Comparison of ENCODE assay signal across 22 mouse cellular contexts in genomic region chr19:43776561-43776960, GRCm38 (mm10). TPM values are rescaled to one million over a fixed set of nuclear protein-coding genes. Genes with fewer than 3 reads are reported as not detected.
"Had no signal": no experiment of that assay in that cellular context is flagged by ENCODE, and none has a peak within 500 bp of the region (broad histone marks: within the 10 kb centered on the region; RNA-seq: fewer than 3 reads in every experiment).

No protein-coding gene starts in this region.

- H3K4me2 ChIP-seq: lung, embryonic 15.5 days; midbrain, embryonic 12.5 days; neural tube, embryonic 13.5 days; neural tube, embryonic 15.5 days; stomach, embryonic 15.5 days had no signal

- H3K9me3 ChIP-seq: lung, embryonic 15.5 days; megakaryocyte, embryonic 14.5 days; midbrain, embryonic 12.5 days; neural tube, embryonic 13.5 days; neural tube, embryonic 15.5 days; stomach, embryonic 15.5 days had no signal

- DNase-seq: lung, adult 2 months; lung, postnatal 14 days; lung, postnatal 36 days; midbrain, embryonic 14.5 days; retina, postnatal 1 day; right cerebral cortex, adult 18-20 months; right cerebral cortex, postnatal 25 days; right cerebral cortex, postnatal 4 days; thymus, adult 2 months; thymus, postnatal 25 days; thymus, postnatal 4 days had no signal

- H3K4me1 ChIP-seq: lung, embryonic 15.5 days; midbrain, embryonic 12.5 days; neural tube, embryonic 13.5 days; neural tube, embryonic 15.5 days; stomach, embryonic 15.5 days had no signal

- H3K27me3 ChIP-seq: lung, embryonic 15.5 days; megakaryocyte, embryonic 14.5 days; midbrain, embryonic 12.5 days; neural tube, embryonic 13.5 days; neural tube, embryonic 15.5 days; stomach, embryonic 15.5 days had no signal

- H3K27ac ChIP-seq: lung, embryonic 15.5 days; macrophage; midbrain, embryonic 12.5 days; neural tube, embryonic 13.5 days; neural tube, embryonic 15.5 days; stomach, embryonic 15.5 days; stomach, postnatal 0 days had no signal

- H3K4me3 ChIP-seq: lung, embryonic 15.5 days; megakaryocyte, embryonic 14.5 days; midbrain, embryonic 12.5 days; myocyte; neural tube, embryonic 13.5 days; neural tube, embryonic 15.5 days; stomach, embryonic 15.5 days had no signal

- H3K36me3 ChIP-seq: lung, embryonic 15.5 days; midbrain, embryonic 12.5 days; neural tube, embryonic 13.5 days; neural tube, embryonic 15.5 days; stomach, embryonic 15.5 days had no signal

- H3K9ac ChIP-seq: lung, embryonic 15.5 days; midbrain, embryonic 12.5 days; neural tube, embryonic 13.5 days; neural tube, embryonic 15.5 days; stomach, embryonic 15.5 days had no signal

- ATAC-seq: lung, postnatal 0 days; midbrain, embryonic 16.5 days had no signal

RNA-seq across cellular contexts. Expression of gene Abcc2, which starts 5.4 kb away (rescaled TPM):
- polyA plus RNA-seq: midbrain, embryonic 12.5 days; midbrain, embryonic 14.5 days; myocyte had no signal
